Mouse (Mus musculus): Measurements from ENCODE around the gene Tmeff1. TPM values are rescaled to one million over a fixed set of nuclear protein-coding genes. Genes with fewer than 3 reads are reported as not detected.

Tmeff1 gene
- 10 to 100 TPM; 30.6 to 32.3 TPM for total RNA-seq (2021)
- long read RNA-seq, experiment 1, transcript Tmeff1-203 (10 exons, 1,426 nt) = major isoform, 9 of 29 reads
- long read RNA-seq, experiment 1, transcript Tmeff1-201 (10 exons, 2,461 nt) = minor isoform, 8 of 29 reads
- long read RNA-seq, experiment 1, partial matches to known transcripts = 1 of 29 reads
- long read RNA-seq, experiment 1, other reads (novel, unspliced or antisense) = 11 of 29 reads
- long read RNA-seq, experiment 2, transcript Tmeff1-203 (10 exons, 1,426 nt) = major isoform, 10 of 19 reads
- long read RNA-seq, experiment 2, partial matches to known transcripts = 0 of 19 reads
- long read RNA-seq, experiment 2, other reads (novel, unspliced or antisense) = 7 of 19 reads

GRCm38 (mm10) chr4:48584421-48585240, at the start of gene Tmeff1:
Tmeff1 (plus strand) TSS chr4:48585174.
- DNase-seq = peak; percentile 67

GRCm38 (mm10) chr4:48536275-48536674, 48.7 kb upstream of the Tmeff1 start:
- DNase-seq = no peak

- no peak for DNase-seq
Observed at GRCm38 (mm10) chr4:48537024-48537423, 48.0 kb upstream of the Tmeff1 start.

- no peak for DNase-seq
Observed at GRCm38 (mm10) chr4:48538581-48538980, 46.4 kb upstream of the Tmeff1 start.

GRCm38 (mm10) chr4:48539841-48540575, 45.0 kb upstream of the Tmeff1 start, which contains the start of gene Msantd3:
Msantd3 (plus strand) TSS chr4:48539935.
- DNase-seq = peak; percentile 67

- peak; percentile 66 for DNase-seq
Observed at GRCm38 (mm10) chr4:48540576-48541111, 44.3 kb upstream of the Tmeff1 start.

- DNase-seq = no peak
Observed at GRCm38 (mm10) chr4:48541526-48542250, 43.3 kb upstream of the Tmeff1 start.

- DNase-seq = peak; percentile 26
Observed at GRCm38 (mm10) chr4:48542351-48542750, 42.6 kb upstream of the Tmeff1 start.

- DNase-seq = no peak
Observed at GRCm38 (mm10) chr4:48543071-48543865, 41.7 kb upstream of the Tmeff1 start.

GRCm38 (mm10) chr4:48544141-48544540, 40.8 kb upstream of the Tmeff1 start:
- DNase-seq = no peak

GRCm38 (mm10) chr4:48545966-48546365, 39.0 kb upstream of the Tmeff1 start:
- DNase-seq = no peak

GRCm38 (mm10) chr4:48546568-48547496, 38.1 kb upstream of the Tmeff1 start:
- DNase-seq = no peak

- DNase-seq = no peak
Observed at GRCm38 (mm10) chr4:48548393-48549045, 36.5 kb upstream of the Tmeff1 start.

- no peak for DNase-seq
Observed at GRCm38 (mm10) chr4:48549661-48550060, 35.3 kb upstream of the Tmeff1 start.

- no peak for DNase-seq
Observed at GRCm38 (mm10) chr4:48552486-48553064, 32.4 kb upstream of the Tmeff1 start.

GRCm38 (mm10) chr4:48554132-48554531, 30.8 kb upstream of the Tmeff1 start:
- DNase-seq = no peak

- peak; percentile 67 for DNase-seq
Observed at GRCm38 (mm10) chr4:48555729-48556128, 29.2 kb upstream of the Tmeff1 start.

- DNase-seq = peak; percentile 69
Observed at GRCm38 (mm10) chr4:48559652-48560051, 25.3 kb upstream of the Tmeff1 start.

- DNase-seq = no peak
Observed at GRCm38 (mm10) chr4:48561824-48562223, 23.1 kb upstream of the Tmeff1 start.

All from adrenal gland, postnatal 10 days (tissue).